Mouse (Mus musculus) brain, embryonic 14.5 days (tissue): Measurements from ENCODE around the gene Grip1. TPM values are rescaled to one million over a fixed set of nuclear protein-coding genes. Genes with fewer than 3 reads are reported as not detected.

Source experiments
- DNase-seq: peaks from one replicate; pipeline ENCODE4 v3.0.0-alpha.2; 2011; ENCODE audit warnings: low read depth
- CTCF ChIP-seq: fragments of 200-500 bp; IDR thresholded peaks from 2 replicates; pipeline ENCODE4 v1.5.1; 2012; ENCODE audit warnings: inconsistent platforms, mild to moderate bottlenecking, moderate library complexity, borderline replicate concordance; ENCODE audit not compliant: insufficient read depth, insufficient read length; ENCODE audit errors: extremely low read depth
- POLR2A ChIP-seq: fragments of 200-500 bp; IDR thresholded peaks from 2 replicates; pipeline ENCODE4 v1.6.1; 2012; ENCODE audit warnings: mild to moderate bottlenecking, inconsistent platforms, borderline replicate concordance; ENCODE audit not compliant: poor library complexity, insufficient read depth, insufficient read length, severe bottlenecking; ENCODE audit errors: extremely low read depth
- polyA plus RNA-seq: library from polyadenylated mRNA; depleted of rRNA; stranded (reverse); fragments of >200 nt; gene quantifications from 2 replicates; pipeline ENCODE4 v1.2.3, GENCODE M21; 2012

Gene Grip1
- polyA plus RNA-seq, 1 experiment = 20.2 TPM

- no peak for DNase-seq
- TF ChIP-seq CTCF = no peak
- no peak for TF ChIP-seq POLR2A
These were observed 298.8 kb downstream of the Grip1 start for GRCm38 (mm10) chr10:119752361-119752798.

GRCm38 (mm10) chr10:119756271-119756670 lies 302.6 kb downstream of the Grip1 start:
- DNase-seq = no peak
- TF ChIP-seq CTCF (no peak), POLR2A (no peak)

GRCm38 (mm10) chr10:119757219-119757618 lies 303.6 kb downstream of the Grip1 start:
- TF ChIP-seq POLR2A = no peak
- DNase-seq = no peak

- peak; percentile 73 for DNase-seq
These were observed 308.1 kb downstream of the Grip1 start for GRCm38 (mm10) chr10:119761451-119762367.

GRCm38 (mm10) chr10:119778871-119779270 lies 325.2 kb downstream of the Grip1 start:
- TF ChIP-seq POLR2A = no peak
- peak; percentile 55 for DNase-seq

More at GRCm38 (mm10) chr10:119761451-119762367, 308.1 kb downstream of the Grip1 start:
- no peak for TF ChIP-seq POLR2A
- TF ChIP-seq CTCF = no peak

GRCm38 (mm10) chr10:119779657-119780056 lies 326.0 kb downstream of the Grip1 start:
- no peak for TF ChIP-seq POLR2A
- no peak for TF ChIP-seq CTCF
- no peak for DNase-seq

GRCm38 (mm10) chr10:119790507-119790906 lies 336.9 kb downstream of the Grip1 start:
- TF ChIP-seq POLR2A (no peak), CTCF (no peak)
- DNase-seq = no peak

- TF ChIP-seq POLR2A = no peak
- TF ChIP-seq CTCF = no peak
- DNase-seq = no peak
These were observed 348.8 kb downstream of the Grip1 start for GRCm38 (mm10) chr10:119802421-119802820.

GRCm38 (mm10) chr10:119803633-119804422 lies 350.2 kb downstream of the Grip1 start:
- peak; percentile 92 for DNase-seq
- TF ChIP-seq CTCF = peak; percentile 65; the same call in 1 of the 2 replicates
- TF ChIP-seq POLR2A = no peak

GRCm38 (mm10) chr10:119804423-119804814 lies 350.8 kb downstream of the Grip1 start:
- no peak for DNase-seq
- TF ChIP-seq CTCF (no peak), POLR2A (no peak)

GRCm38 (mm10) chr10:119805082-119805481 lies 351.5 kb downstream of the Grip1 start:
- no peak for DNase-seq

More at GRCm38 (mm10) chr10:119805082-119805481, 351.5 kb downstream of the Grip1 start:
- TF ChIP-seq CTCF = no peak
- TF ChIP-seq POLR2A = no peak
